Mouse (Mus musculus) erythroblast, adult 5-6 weeks (primary cell): ENCODE measurements around the gene Uhrf1bp1l. TPM values are rescaled to one million over a fixed set of nuclear protein-coding genes. Genes with fewer than 3 reads are reported as not detected.

ENCODE experiments used
- ATAC-seq: replicated peaks from 2 replicates; pipeline ENCODE4 v1.8.0; 2016; ENCODE audit warnings: moderate number of reproducible peaks, mild to moderate bottlenecking, moderate TSS enrichment, inconsistent platforms; ENCODE audit not compliant: poor library complexity, low FRiP score, severe bottlenecking
- total RNA-seq, 2 experiments: library from RNA; stranded (forward) in 1 of 2; stranded (reverse) in 1 of 2; fragments of 150-400 nt in 1 of 2; fragments of 200-764, 138-1000 nt in 1 of 2; gene quantifications; 2 replicates each; pipeline versions ENCODE4 v1.2.3 to v1.2.4; 2015 to 2017; ENCODE audit warnings: low replicate concordance in 2 of 2

Gene Uhrf1bp1l
- total RNA-seq, 2 experiments from 2014 or later, result 9.5 to 14.4 TPM

DNA sequence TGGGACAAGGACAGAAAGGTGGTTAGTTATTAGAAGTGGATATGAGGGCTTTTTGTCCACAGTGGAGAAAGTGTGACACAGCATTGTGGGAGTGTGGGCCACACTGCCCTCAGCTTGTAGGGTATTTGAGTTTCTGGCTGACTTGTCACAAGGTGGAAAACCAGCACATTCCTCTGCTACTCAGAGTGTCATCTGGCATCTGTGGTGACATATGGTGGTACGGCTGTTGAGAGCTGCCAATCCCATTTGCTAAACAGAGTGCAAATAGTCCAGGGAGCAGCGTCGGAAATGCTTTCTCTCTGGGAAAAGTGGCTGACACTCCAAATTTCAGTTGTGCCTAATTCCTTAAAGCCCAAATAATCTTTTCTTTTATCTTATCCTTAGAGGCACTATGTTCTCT, 82.1 kb downstream of the Uhrf1bp1l start:
- no peak for ATAC-seq

- no peak for ATAC-seq
Observed at GRCm38 (mm10) chr10:89832334-89832733, 87.5 kb downstream of the Uhrf1bp1l start.

DNA sequence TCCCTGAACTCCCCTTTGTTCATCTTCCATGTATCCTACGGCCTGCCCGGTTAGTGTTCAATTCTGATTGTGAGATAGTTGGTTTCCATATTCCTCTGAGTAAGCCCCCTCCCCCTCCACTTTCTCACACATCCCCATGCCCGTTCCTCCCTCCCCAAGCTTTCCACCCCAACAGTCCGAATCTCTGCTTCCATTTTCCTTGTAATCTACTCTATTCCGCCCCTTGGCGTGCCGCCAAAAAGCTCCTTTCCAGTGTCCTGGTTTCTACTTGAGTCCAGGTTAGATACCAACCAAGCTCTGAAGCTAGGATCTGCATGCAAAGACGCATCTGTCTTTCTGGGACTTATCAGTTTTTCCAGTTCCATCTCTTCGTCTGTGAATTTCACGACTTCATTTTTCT, 88.4 kb downstream of the Uhrf1bp1l start:
- no peak for ATAC-seq

DNA sequence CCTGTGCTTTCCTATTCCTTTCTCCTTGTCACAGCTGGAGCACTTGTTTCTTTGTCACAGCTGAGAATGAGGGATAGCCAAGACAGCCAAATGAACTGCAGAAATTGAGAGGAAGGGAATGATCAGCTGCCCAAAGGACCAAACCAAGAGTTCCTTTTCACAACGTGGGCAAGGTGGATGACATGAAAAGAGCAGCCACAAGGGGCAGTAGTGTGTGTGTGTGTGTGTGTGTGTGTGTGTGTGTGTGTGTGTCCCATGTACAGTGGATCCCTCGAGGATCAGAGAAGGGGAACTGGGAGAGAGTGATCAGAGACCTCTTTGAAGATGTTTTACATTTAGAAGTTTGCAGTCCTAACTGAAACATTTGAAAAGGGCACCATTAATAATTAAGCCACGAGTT, 92.7 kb downstream of the Uhrf1bp1l start:
- no peak for ATAC-seq

DNA sequence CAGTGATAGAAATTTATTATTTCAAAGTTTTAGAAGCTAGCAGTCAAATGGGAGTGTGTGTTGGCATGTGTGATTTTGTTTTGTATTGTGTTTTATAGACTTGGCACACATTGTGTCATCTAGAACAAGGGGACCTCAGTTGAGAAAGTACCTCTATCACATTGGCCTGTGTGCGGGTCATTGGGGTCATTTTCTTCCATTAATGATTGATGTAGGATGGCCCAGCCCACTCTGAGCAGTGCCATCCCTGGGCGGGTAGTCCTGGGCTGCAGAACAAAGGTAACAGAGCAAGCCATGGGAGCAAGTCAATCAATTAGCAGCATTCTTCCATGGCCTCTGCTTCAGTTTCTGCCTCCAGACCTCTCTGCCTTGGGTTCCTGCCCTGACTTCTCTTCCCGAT, 94.0 kb downstream of the Uhrf1bp1l start:
- ATAC-seq, result no peak

DNA sequence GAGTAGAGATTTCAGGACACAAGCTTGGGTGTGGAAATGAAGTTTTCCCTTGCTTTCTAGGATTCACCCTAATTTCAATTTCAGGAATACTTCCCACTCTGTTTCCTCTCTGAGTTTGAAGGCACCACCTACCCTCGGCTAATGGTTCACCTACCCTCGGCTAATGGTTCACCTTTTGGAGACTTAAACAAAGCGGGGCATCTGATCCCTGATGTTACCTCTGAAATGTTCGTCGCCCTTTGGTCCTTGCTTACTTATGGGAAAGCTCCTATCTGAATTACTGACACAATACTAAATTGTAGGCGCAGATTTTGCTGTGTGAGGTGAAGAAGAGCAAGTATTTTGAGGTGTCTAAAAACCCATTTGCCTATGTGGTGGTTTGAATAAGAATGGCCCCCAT, 106.2 kb downstream of the Uhrf1bp1l start:
- ATAC-seq, result no peak

- no peak for ATAC-seq
Observed at GRCm38 (mm10) chr10:89855251-89855875, 110.6 kb downstream of the Uhrf1bp1l start.

- no peak for ATAC-seq
Observed at GRCm38 (mm10) chr10:89856286-89856685, 111.5 kb downstream of the Uhrf1bp1l start.

DNA sequence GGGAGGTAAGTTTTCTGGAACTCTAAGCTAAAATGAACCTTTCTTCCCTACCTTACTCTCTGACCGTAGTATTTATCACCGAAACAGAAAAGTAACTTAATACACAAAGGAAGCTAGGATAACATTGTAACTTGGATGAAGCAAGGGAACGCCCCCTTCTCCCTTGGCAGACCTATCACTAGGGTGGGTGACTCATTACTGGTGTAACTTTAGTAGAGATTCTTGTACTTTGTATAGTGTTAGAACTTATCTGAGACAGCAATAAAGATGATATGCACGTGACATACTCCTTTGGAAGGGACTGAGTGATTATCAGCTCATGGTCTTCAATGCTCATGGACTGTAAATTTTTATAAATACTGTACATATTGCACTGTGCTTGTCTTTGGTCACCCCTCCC, 123.4 kb downstream of the Uhrf1bp1l start:
- ATAC-seq, result no peak

DNA sequence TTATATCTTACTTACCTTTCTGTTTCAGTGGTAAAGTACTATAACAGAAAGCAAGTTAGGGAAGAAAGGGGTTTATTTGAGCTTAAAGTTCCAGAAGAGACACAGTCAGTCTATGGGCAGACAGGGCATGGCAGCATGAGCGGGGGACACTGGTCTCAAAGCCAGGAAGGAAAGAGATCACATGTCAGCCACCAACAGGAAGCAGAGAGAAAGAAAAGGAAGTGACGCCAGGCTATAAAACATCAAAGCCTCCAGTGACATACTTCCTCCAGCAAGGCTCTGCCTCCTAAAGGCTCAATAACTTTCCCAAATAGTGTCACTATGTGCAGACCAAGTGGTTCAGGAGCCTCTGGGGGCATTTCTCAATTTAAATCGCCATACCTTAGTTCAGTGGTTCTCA, 124.0 kb downstream of the Uhrf1bp1l start:
- ATAC-seq, result no peak

Other genes starting within 250 kb of the Uhrf1bp1l start
- not detected in 2 replicates for gene Nr1h4, start 211.4 kb upstream of the Uhrf1bp1l start, total RNA-seq (2015; ENCODE audit: low replicate concordance)
- gene Nr1h4, start 211.4 kb upstream of the Uhrf1bp1l start, total RNA-seq (2017; ENCODE audit: low replicate concordance), result not detected in 2 replicates
- 0.63 and 0.96 TPM in 2 replicates for gene Slc17a8, start 123.7 kb upstream of the Uhrf1bp1l start, total RNA-seq (2015; ENCODE audit: low replicate concordance)
- gene Slc17a8, start 123.7 kb upstream of the Uhrf1bp1l start, total RNA-seq (2017; ENCODE audit: low replicate concordance), result not detected in 2 replicates
- 8.6 and 14.4 TPM in 2 replicates for gene Scyl2, start 58.7 kb upstream of the Uhrf1bp1l start, total RNA-seq (2015; ENCODE audit: low replicate concordance)
- 8.0 and 20.2 TPM in 2 replicates for gene Scyl2, start 58.7 kb upstream of the Uhrf1bp1l start, total RNA-seq (2017; ENCODE audit: low replicate concordance)
- gene Actr6, start 12.7 kb upstream of the Uhrf1bp1l start, total RNA-seq (2015; ENCODE audit: low replicate concordance), result 5.6 and 8.8 TPM in 2 replicates
- 3.2 and 8.1 TPM in 2 replicates for gene Actr6, start 12.7 kb upstream of the Uhrf1bp1l start, total RNA-seq (2017; ENCODE audit: low replicate concordance)
- not detected in 2 replicates for gene Anks1b, start 128.5 kb downstream of the Uhrf1bp1l start, total RNA-seq (2015; ENCODE audit: low replicate concordance)
- under 0.01 TPM in 1 of 2 replicates, not detected in the other for gene Anks1b, start 128.5 kb downstream of the Uhrf1bp1l start, total RNA-seq (2017; ENCODE audit: low replicate concordance)